Mouse (Mus musculus) ES-Bruce4 (cell line): ENCODE measurements around the gene Hoxb4. TPM values are rescaled to one million over a fixed set of nuclear protein-coding genes. Genes with fewer than 3 reads are reported as not detected.

Experiments used
- H3K27ac ChIP-seq: 2 replicates; pipeline ENCODE4 v1.5.1; 2012; ENCODE audit warnings: low read length, inconsistent platforms; ENCODE audit not compliant: insufficient read depth
- H3K27me3 ChIP-seq: 2 replicates; pipeline ENCODE4 v1.6.1; 2012; ENCODE audit warnings: mild to moderate bottlenecking, low read length, inconsistent platforms; ENCODE audit not compliant: control insufficient read depth, poor library complexity, insufficient read depth, severe bottlenecking
- H3K36me3 ChIP-seq: 2 replicates; pipeline ENCODE4 v1.6.1; 2012; ENCODE audit warnings: inconsistent platforms, mild to moderate bottlenecking, low read length, moderate library complexity; ENCODE audit not compliant: control insufficient read depth, poor library complexity, insufficient read depth, severe bottlenecking
- H3K4me1 ChIP-seq: one replicate; pipeline ENCODE4 v1.8.1; 2011; ENCODE audit warnings: low read length; ENCODE audit not compliant: control insufficient read depth, insufficient read depth
- H3K4me3 ChIP-seq: 2 replicates; pipeline ENCODE4 v1.5.1; 2011; ENCODE audit warnings: low read depth, mild to moderate bottlenecking, low read length
- H3K9ac ChIP-seq: 2 replicates; pipeline ENCODE4 v1.6.1; 2012; ENCODE audit warnings: low read depth, mild to moderate bottlenecking, inconsistent platforms; ENCODE audit not compliant: poor library complexity, severe bottlenecking
- H3K9me3 ChIP-seq: replicated peaks from 2 replicates; pipeline ENCODE4 v1.6.1; 2012; ENCODE audit warnings: mild to moderate bottlenecking, low read length, inconsistent platforms; ENCODE audit not compliant: control insufficient read depth, poor library complexity, insufficient read depth, severe bottlenecking
- CTCF ChIP-seq: IDR thresholded peaks from one replicate; pipeline ENCODE4 v1.8.1; 2011; ENCODE audit warnings: low read depth, low read length
- EP300 ChIP-seq: IDR thresholded peaks from 2 replicates; pipeline ENCODE4 v1.6.1; 2011; ENCODE audit warnings: low read depth, low read length; ENCODE audit not compliant: insufficient read depth
- POLR2A ChIP-seq: IDR thresholded peaks from one replicate; pipeline ENCODE4 v1.8.1; 2011; ENCODE audit warnings: low read length; ENCODE audit not compliant: insufficient read depth
- polyA plus RNA-seq: library from polyadenylated mRNA; stranded (reverse); fragments of >200 nt; gene quantifications from 2 replicates; pipeline ENCODE4 v1.2.4, GENCODE M21; 2011; ENCODE audit warnings: low read depth; ENCODE audit not compliant: missing spikeins, insufficient read depth, insufficient read length

Hoxb4 gene
- polyA plus RNA-seq, 1 experiment = 0.70 TPM

- H3K9ac ChIP-seq = no peak overlapping the region
- peaks cover under 1% of the 10 kb centered on the region for H3K4me1 ChIP-seq
- no peak overlapping the region for H3K4me3 ChIP-seq
- no peaks in the 10 kb centered on the region for H3K9me3 ChIP-seq
- TF ChIP-seq EP300 (no peak), POLR2A (no peak), CTCF (no peak)
- H3K36me3 ChIP-seq = no peaks in the 10 kb centered on the region
- H3K27me3 ChIP-seq = peaks cover 54% of the 10 kb centered on the region
- H3K27ac ChIP-seq = no peak overlapping the region
Observed at GRCm38 (mm10) chr11:96326705-96327104, 8.6 kb downstream of the Hoxb4 start.

- H3K27me3 ChIP-seq = peaks cover 58% of the 10 kb centered on the region
- H3K36me3 ChIP-seq = no peaks in the 10 kb centered on the region
- H3K9me3 ChIP-seq = no peaks in the 10 kb centered on the region
- no peak overlapping the region for H3K4me3 ChIP-seq
- no peak overlapping the region for H3K27ac ChIP-seq
- TF ChIP-seq CTCF = no peak
- peaks cover 2% of the 10 kb centered on the region for H3K4me1 ChIP-seq
- H3K9ac ChIP-seq = no peak overlapping the region
Observed at GRCm38 (mm10) chr11:96327122-96327521, 9.1 kb downstream of the Hoxb4 start.

- Histone ChIP-seq H3K9ac (no peak overlapping the region), H3K27ac (no peak overlapping the region), H3K4me1 (peaks cover 2% of the 10 kb centered on the region)
Observed at GRCm38 (mm10) chr11:96327750-96328149, 9.7 kb downstream of the Hoxb4 start.

GRCm38 (mm10) chr11:96328605-96329004 is 10.5 kb downstream of the Hoxb4 start:
- Histone ChIP-seq H3K4me3 (no peak overlapping the region), H3K27me3 (peaks cover 64% of the 10 kb centered on the region), H3K27ac (no peak overlapping the region), H3K9me3 (no peaks in the 10 kb centered on the region), H3K4me1 (peaks cover 2% of the 10 kb centered on the region), H3K9ac (no peak overlapping the region), H3K36me3 (no peaks in the 10 kb centered on the region)
- TF ChIP-seq CTCF = no peak
- no peak for TF ChIP-seq POLR2A
- TF ChIP-seq EP300 = no peak

More at GRCm38 (mm10) chr11:96327750-96328149, 9.7 kb downstream of the Hoxb4 start:
- TF ChIP-seq EP300 (no peak), POLR2A (no peak), CTCF (no peak)
- no peaks in the 10 kb centered on the region for H3K9me3 ChIP-seq
- no peaks in the 10 kb centered on the region for H3K36me3 ChIP-seq
- H3K27me3 ChIP-seq = peaks cover 61% of the 10 kb centered on the region
- H3K4me3 ChIP-seq = no peak overlapping the region

- no peak overlapping the region for H3K27ac ChIP-seq
- no peak overlapping the region for H3K9ac ChIP-seq
- no peak overlapping the region for H3K4me3 ChIP-seq
- TF ChIP-seq CTCF = no peak
- TF ChIP-seq POLR2A = no peak
- no peak for TF ChIP-seq EP300
- no peaks in the 10 kb centered on the region for H3K36me3 ChIP-seq
- H3K4me1 ChIP-seq = peaks cover 2% of the 10 kb centered on the region
- no peaks in the 10 kb centered on the region for H3K9me3 ChIP-seq
- peaks cover 62% of the 10 kb centered on the region for H3K27me3 ChIP-seq
Observed at GRCm38 (mm10) chr11:96332105-96332504, 14.0 kb downstream of the Hoxb4 start.

GRCm38 (mm10) chr11:96332618-96333032 is 14.6 kb downstream of the Hoxb4 start:
- H3K9me3 ChIP-seq = no peaks in the 10 kb centered on the region
- H3K4me1 ChIP-seq = peaks cover 2% of the 10 kb centered on the region
- H3K4me3 ChIP-seq = peak overlapping the region; percentile 24
- no peaks in the 10 kb centered on the region for H3K36me3 ChIP-seq
- no peak for TF ChIP-seq POLR2A
- TF ChIP-seq CTCF = no peak
- no peak for TF ChIP-seq EP300
- no peak overlapping the region for H3K27ac ChIP-seq
- H3K9ac ChIP-seq = 0 out of 2 replicates have a peak overlapping the region, but pooled peaks have one; percentile 18
- H3K27me3 ChIP-seq = peaks cover 61% of the 10 kb centered on the region
